Mouse (Mus musculus): ENCODE measurements around the gene Tmem100. TPM values are rescaled to one million over a fixed set of nuclear protein-coding genes. Genes with fewer than 3 reads are reported as not detected.

The Tmem100 gene
- polyA plus RNA-seq, 1 experiment from 2014 or later, result 4.8 TPM

DNA sequence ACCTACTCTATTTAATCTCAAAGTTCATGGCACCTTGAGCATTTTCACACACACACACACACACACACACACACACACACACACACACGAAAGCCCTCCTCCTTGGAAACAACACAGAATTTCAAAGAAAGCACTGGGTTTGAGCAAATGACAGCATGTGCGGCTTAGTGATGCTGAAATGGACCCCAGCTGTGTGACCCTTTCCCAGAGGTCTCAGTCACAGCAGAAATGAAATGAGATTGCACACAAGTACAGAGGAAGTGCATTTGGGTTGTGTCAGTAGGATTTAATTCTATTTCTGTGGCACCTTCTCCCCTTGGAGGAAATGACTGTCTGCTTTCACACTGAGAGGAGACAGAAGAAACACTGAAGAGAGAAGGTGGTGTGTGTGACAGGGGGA, 26.9 kb downstream of the Tmem100 start:
- Histone ChIP-seq H3K27me3 (ENCODE audit: control insufficient read depth, insufficient read depth, low read length) (no peaks in the 10 kb centered on the region), H3K9me3 (ENCODE audit: control insufficient read depth, low read length) (no peaks in the 10 kb centered on the region), H3K4me3 (ENCODE audit: low read depth, low read length) (no peak overlapping the region), H3K27ac (ENCODE audit: low read depth, low read length) (no peak overlapping the region), H3K9ac (ENCODE audit: low read length) (no peak overlapping the region), H3K4me2 (ENCODE audit: low read depth) (no peak overlapping the region), H3K36me3 (ENCODE audit: control insufficient read depth, insufficient read depth, low read length) (no peaks in the 10 kb centered on the region), H3K4me1 (ENCODE audit: control insufficient read depth, insufficient read depth, low read length) (no peaks in the 10 kb centered on the region)
- WGBS, result 56% methylated on average over 2 of the region's 2 CpGs
- ATAC-seq (ENCODE audit: insufficient read depth, low FRiP score, low TSS enrichment) (no peak), DNase-seq (ENCODE audit: low spot score) (no peak)

DNA sequence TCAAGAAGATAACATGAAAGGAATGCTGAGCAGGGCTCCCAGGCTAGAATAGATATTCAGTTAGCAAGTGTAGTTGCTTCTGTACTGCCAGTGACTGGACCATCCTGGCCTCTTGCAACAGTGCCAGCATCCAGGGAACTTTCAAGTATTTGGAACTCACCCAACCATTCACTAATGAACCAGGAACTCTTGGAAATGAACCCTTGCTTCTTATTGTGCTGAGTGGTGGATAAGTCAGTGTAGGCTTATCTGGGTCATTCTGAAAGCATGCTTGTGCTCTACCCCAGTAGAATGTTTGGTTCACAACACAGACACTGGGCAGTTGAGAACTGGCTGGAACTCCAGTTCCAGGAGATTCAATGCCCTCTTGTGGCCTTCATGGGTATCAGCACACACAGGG, 29.1 kb downstream of the Tmem100 start:
- no peak overlapping the region for H3K27ac ChIP-seq (ENCODE audit: low read depth, low read length)
- ATAC-seq (ENCODE audit: insufficient read depth, low FRiP score, low TSS enrichment) (no peak), DNase-seq (ENCODE audit: low spot score) (no peak)
- H3K4me2 ChIP-seq (ENCODE audit: low read depth), result no peak overlapping the region
- H3K36me3 ChIP-seq (ENCODE audit: control insufficient read depth, insufficient read depth, low read length), result no peaks in the 10 kb centered on the region
- H3K4me3 ChIP-seq (ENCODE audit: low read depth, low read length), result no peak overlapping the region
- no peaks in the 10 kb centered on the region for H3K9me3 ChIP-seq (ENCODE audit: control insufficient read depth, low read length)
- no peaks in the 10 kb centered on the region for H3K4me1 ChIP-seq (ENCODE audit: control insufficient read depth, insufficient read depth, low read length)
- no peak overlapping the region for H3K9ac ChIP-seq (ENCODE audit: low read length)
- H3K27me3 ChIP-seq (ENCODE audit: control insufficient read depth, insufficient read depth, low read length), result no peaks in the 10 kb centered on the region

DNA sequence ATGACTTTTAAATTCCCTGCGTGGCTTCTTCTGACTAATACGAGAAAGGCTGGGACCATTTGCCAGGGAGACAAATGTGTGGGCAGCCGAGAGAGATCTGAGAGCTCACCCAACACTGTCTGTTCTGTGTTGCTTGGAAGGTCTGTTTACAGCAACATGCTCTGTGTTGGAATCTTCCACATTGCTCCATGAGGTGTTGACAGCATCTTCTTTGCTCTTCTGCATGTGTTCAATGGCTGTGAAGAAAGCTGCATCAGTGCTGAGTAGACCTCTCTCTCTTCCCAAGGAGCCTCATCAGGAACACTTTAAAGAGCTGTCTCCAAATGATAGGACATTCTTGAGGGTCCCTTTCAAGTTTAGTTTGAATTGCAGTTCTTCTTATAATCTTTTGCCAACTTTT, 32.5 kb downstream of the Tmem100 start:
- ATAC-seq (ENCODE audit: insufficient read depth, low FRiP score, low TSS enrichment) (no peak), DNase-seq (ENCODE audit: low spot score) (no peak)
- Histone ChIP-seq H3K9me3 (ENCODE audit: control insufficient read depth, low read length) (no peaks in the 10 kb centered on the region), H3K36me3 (ENCODE audit: control insufficient read depth, insufficient read depth, low read length) (no peaks in the 10 kb centered on the region), H3K9ac (ENCODE audit: low read length) (no peak overlapping the region), H3K27me3 (ENCODE audit: control insufficient read depth, insufficient read depth, low read length) (no peaks in the 10 kb centered on the region), H3K4me1 (ENCODE audit: control insufficient read depth, insufficient read depth, low read length) (no peaks in the 10 kb centered on the region), H3K27ac (ENCODE audit: low read depth, low read length) (no peak overlapping the region), H3K4me3 (ENCODE audit: low read depth, low read length) (no peak overlapping the region), H3K4me2 (ENCODE audit: low read depth) (no peak overlapping the region)
- WGBS, result 70% methylated on average over 3 of the region's 3 CpGs

DNA sequence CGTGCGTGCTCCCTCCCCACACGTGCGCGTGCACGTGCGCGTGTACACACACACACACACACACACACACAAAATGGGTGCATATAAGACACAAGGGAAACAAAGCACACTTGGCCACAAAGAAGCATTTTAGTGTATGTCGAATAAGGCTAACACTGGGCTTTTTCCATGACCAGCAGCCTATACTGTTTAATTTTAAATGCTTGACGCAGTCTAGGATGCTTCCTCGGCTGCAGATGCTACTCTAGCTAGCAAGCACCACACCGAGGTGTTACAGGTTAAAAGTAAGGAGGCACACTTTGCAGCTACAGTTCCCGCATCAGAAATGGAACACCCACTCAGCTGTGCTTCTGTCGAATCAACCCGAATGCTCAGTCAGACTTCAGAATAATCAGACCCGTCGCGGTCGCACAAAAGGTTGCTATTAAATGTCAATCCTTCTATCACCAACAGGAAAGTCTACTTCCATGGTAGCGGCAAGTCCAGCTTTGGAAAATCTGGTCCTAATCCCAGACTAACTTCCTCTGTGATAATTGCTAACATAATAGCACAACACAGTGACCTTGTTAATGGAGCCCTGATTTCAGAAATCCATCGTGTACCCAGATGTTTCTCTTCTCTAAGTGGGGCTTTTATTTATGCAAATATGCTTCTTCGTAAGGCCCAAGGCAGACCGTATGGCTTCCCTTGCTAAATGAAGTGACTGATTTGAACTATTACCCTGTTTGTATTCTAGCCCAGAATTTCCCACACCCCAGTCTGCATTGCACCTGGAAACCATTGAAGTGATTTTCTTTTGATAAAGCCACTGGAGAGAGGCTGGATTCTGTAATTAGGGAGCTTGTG, 36.5 kb downstream of the Tmem100 start:
- Histone ChIP-seq H3K27ac (ENCODE audit: low read depth, low read length) (no peak overlapping the region), H3K4me3 (ENCODE audit: low read depth, low read length) (no peak overlapping the region), H3K9me3 (ENCODE audit: control insufficient read depth, low read length) (no peaks in the 10 kb centered on the region), H3K4me2 (ENCODE audit: low read depth) (no peak overlapping the region), H3K36me3 (ENCODE audit: control insufficient read depth, insufficient read depth, low read length) (no peaks in the 10 kb centered on the region), H3K27me3 (ENCODE audit: control insufficient read depth, insufficient read depth, low read length) (no peaks in the 10 kb centered on the region), H3K9ac (ENCODE audit: low read length) (no peak overlapping the region), H3K4me1 (ENCODE audit: control insufficient read depth, insufficient read depth, low read length) (no peaks in the 10 kb centered on the region)
- 85% methylated on average over 23 of the region's 23 CpGs for WGBS
- ATAC-seq (ENCODE audit: insufficient read depth, low FRiP score, low TSS enrichment), result no peak
- no peak for DNase-seq (ENCODE audit: low spot score)

DNA sequence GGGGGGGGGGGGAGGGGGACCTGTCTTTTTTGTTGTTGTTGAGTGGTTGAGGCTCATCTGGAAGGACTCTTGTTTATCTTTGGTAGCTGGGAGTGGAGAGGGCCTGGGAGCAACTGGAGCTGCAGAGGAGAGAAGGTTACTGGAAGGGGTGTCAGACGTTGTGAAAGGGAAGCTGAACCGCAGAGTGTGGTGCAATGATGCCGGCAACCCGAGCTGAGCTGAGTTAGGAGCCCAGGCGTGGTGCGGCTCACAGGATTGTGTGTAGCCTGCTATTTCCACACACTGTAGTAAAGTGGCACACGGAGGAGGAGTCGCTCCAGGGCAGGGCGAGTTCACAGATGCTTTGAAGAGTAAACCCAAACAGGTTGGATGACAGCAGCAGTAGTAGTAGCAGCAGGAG, 41.6 kb downstream of the Tmem100 start:
- Histone ChIP-seq H3K36me3 (ENCODE audit: control insufficient read depth, insufficient read depth, low read length) (no peaks in the 10 kb centered on the region), H3K4me1 (ENCODE audit: control insufficient read depth, insufficient read depth, low read length) (no peaks in the 10 kb centered on the region), H3K9ac (ENCODE audit: low read length) (no peak overlapping the region), H3K27ac (ENCODE audit: low read depth, low read length) (no peak overlapping the region), H3K9me3 (ENCODE audit: control insufficient read depth, low read length) (no peaks in the 10 kb centered on the region), H3K4me2 (ENCODE audit: low read depth) (no peak overlapping the region), H3K27me3 (ENCODE audit: control insufficient read depth, insufficient read depth, low read length) (no peaks in the 10 kb centered on the region), H3K4me3 (ENCODE audit: low read depth, low read length) (no peak overlapping the region)
- no peak for ATAC-seq (ENCODE audit: insufficient read depth, low FRiP score, low TSS enrichment)
- no peak for DNase-seq (ENCODE audit: low spot score)
- WGBS, result 53% methylated on average over 9 of the region's 9 CpGs

DNA sequence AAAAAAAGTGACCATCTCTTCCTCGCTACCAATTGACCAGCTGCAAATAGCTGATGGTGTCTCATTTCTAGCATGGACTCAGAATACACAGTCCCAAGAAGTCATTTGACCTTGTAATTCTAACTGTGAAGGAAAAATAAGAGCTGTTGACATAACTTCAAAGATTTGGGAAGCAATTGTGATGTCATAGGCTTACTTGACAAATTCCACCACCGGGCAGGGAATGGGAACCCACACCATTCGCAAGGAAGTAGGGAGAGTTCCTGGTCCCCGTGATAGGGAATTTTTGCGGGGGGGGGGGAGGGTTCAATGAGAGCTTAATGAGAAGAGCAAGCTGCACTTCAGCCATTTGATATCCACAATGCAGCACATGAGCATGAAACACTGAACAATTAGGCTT, 43.1 kb downstream of the Tmem100 start:
- DNase-seq (ENCODE audit: low spot score), result no peak
- Histone ChIP-seq H3K4me1 (ENCODE audit: control insufficient read depth, insufficient read depth, low read length) (no peaks in the 10 kb centered on the region), H3K27ac (ENCODE audit: low read depth, low read length) (no peak overlapping the region), H3K36me3 (ENCODE audit: control insufficient read depth, insufficient read depth, low read length) (no peaks in the 10 kb centered on the region), H3K27me3 (ENCODE audit: control insufficient read depth, insufficient read depth, low read length) (no peaks in the 10 kb centered on the region), H3K4me2 (ENCODE audit: low read depth) (no peak overlapping the region), H3K9me3 (ENCODE audit: control insufficient read depth, low read length) (no peaks in the 10 kb centered on the region), H3K9ac (ENCODE audit: low read length) (no peak overlapping the region), H3K4me3 (ENCODE audit: low read depth, low read length) (no peak overlapping the region)
- no peak for ATAC-seq (ENCODE audit: insufficient read depth, low FRiP score, low TSS enrichment)
- WGBS, result 82% methylated on average over 5 of the region's 5 CpGs

DNA sequence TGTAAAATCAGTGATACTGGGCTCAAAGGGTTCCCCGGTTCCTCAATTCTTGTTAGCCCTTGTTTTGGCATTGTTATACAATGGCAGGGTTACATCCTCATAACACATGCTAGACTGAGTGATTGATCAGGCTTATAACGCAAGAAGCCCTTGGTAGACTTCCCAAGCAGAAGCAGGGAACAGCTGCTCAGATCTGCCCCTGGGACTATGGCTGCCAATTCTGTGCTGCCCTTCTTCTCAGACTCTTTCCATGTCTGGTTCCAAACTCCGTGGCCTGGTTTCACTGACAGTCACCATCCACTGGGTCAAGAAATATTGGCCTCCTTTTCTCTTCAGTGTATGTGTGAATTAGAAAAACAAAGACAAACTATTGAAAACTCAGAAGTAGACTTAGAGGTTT, 46.5 kb downstream of the Tmem100 start:
- no peak overlapping the region for H3K4me2 ChIP-seq (ENCODE audit: low read depth)
- H3K36me3 ChIP-seq (ENCODE audit: control insufficient read depth, insufficient read depth, low read length), result no peaks in the 10 kb centered on the region
- no peak for ATAC-seq (ENCODE audit: insufficient read depth, low FRiP score, low TSS enrichment)
- no peak overlapping the region for H3K9ac ChIP-seq (ENCODE audit: low read length)
- 89% methylated on average over 3 of the region's 3 CpGs for WGBS
- H3K27me3 ChIP-seq (ENCODE audit: control insufficient read depth, insufficient read depth, low read length), result no peaks in the 10 kb centered on the region
- H3K4me3 ChIP-seq (ENCODE audit: low read depth, low read length), result no peak overlapping the region
- DNase-seq (ENCODE audit: low spot score), result no peak
- H3K9me3 ChIP-seq (ENCODE audit: control insufficient read depth, low read length), result no peaks in the 10 kb centered on the region
- H3K4me1 ChIP-seq (ENCODE audit: control insufficient read depth, insufficient read depth, low read length), result no peaks in the 10 kb centered on the region
- H3K27ac ChIP-seq (ENCODE audit: low read depth, low read length), result no peak overlapping the region

DNA sequence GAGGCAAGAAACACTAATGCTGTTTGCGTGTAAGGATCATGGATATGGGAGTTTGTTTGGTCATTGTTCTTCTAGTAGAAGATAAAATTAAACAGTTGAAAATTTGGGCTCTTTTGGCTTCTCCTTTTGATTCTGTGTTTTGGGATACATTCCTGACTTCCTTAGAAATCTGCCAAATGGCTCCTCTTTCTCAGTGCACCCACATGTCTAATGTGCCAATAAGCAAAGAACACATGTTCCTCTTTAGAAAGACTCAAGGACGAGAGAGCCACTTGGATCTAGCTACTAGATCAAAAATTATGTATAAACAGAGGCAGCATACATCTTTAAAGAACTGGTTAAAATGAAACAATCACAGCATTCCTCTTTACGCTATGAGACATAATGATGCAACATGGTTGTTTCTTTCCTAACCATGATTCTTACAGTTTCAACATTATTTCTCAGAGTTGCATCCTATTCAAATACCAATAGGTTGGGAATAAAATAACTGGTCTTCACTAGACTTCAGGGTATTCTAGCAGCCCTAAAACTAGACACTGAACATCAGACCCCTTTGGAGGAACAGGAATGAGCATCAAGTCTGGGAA, 50.6 kb downstream of the Tmem100 start:
- no peaks in the 10 kb centered on the region for H3K36me3 ChIP-seq (ENCODE audit: control insufficient read depth, insufficient read depth, low read length)
- no peak overlapping the region for H3K27ac ChIP-seq (ENCODE audit: low read depth, low read length)
- no peak overlapping the region for H3K4me2 ChIP-seq (ENCODE audit: low read depth)
- WGBS, result 87% methylated on average over 3 of the region's 3 CpGs
- no peak overlapping the region for H3K4me3 ChIP-seq (ENCODE audit: low read depth, low read length)
- no peak for ATAC-seq (ENCODE audit: insufficient read depth, low FRiP score, low TSS enrichment)
- H3K9ac ChIP-seq (ENCODE audit: low read length), result no peak overlapping the region
- DNase-seq (ENCODE audit: low spot score), result no peak
- peaks cover 3% of the 10 kb centered on the region; the same call in 1 of the 2 replicates for H3K4me1 ChIP-seq (ENCODE audit: control insufficient read depth, insufficient read depth, low read length)
- H3K27me3 ChIP-seq (ENCODE audit: control insufficient read depth, insufficient read depth, low read length), result no peaks in the 10 kb centered on the region
- no peaks in the 10 kb centered on the region for H3K9me3 ChIP-seq (ENCODE audit: control insufficient read depth, low read length)

Data from neural tube, embryonic 11.5 days (tissue).